Mouse (Mus musculus): ENCODE data around the gene Nup214.

Gene Nup214

GRCm38 (mm10) chr2:31974141-31974808, at the start of gene Nup214:
Gene Nup214 (plus strand): TSS chr2:31974436.
- DNase-seq (ENCODE audit: low read depth, low spot score), result peak; percentile 99

- no peak for DNase-seq (ENCODE audit: low read depth, low spot score)
Measured at GRCm38 (mm10) chr2:31924811-31925210, 49.4 kb upstream of the Nup214 start.

- DNase-seq (ENCODE audit: low read depth, low spot score), result no peak
Measured at GRCm38 (mm10) chr2:31925936-31926335, 48.3 kb upstream of the Nup214 start.

- no peak for DNase-seq (ENCODE audit: low read depth, low spot score)
Measured at GRCm38 (mm10) chr2:31929664-31930063, 44.6 kb upstream of the Nup214 start.

- no peak for DNase-seq (ENCODE audit: low read depth, low spot score)
Measured at GRCm38 (mm10) chr2:31934551-31934950, 39.7 kb upstream of the Nup214 start.

- DNase-seq (ENCODE audit: low read depth, low spot score), result no peak
Measured at GRCm38 (mm10) chr2:31935054-31935453, 39.2 kb upstream of the Nup214 start.

- no peak for DNase-seq (ENCODE audit: low read depth, low spot score)
Measured at GRCm38 (mm10) chr2:31938298-31938697, 35.9 kb upstream of the Nup214 start.

- DNase-seq (ENCODE audit: low read depth, low spot score), result no peak
Measured at GRCm38 (mm10) chr2:31943011-31943410, 31.2 kb upstream of the Nup214 start.

- DNase-seq (ENCODE audit: low read depth, low spot score), result no peak
Measured at GRCm38 (mm10) chr2:31945580-31945979, 28.7 kb upstream of the Nup214 start.

GRCm38 (mm10) chr2:31948392-31948791, 25.8 kb upstream of the Nup214 start:
- DNase-seq (ENCODE audit: low read depth, low spot score), result no peak

GRCm38 (mm10) chr2:31948801-31949200, 25.4 kb upstream of the Nup214 start:
- DNase-seq (ENCODE audit: low read depth, low spot score), result no peak

GRCm38 (mm10) chr2:31950058-31950871, 24.0 kb upstream of the Nup214 start, which contains the start of gene Aif1l:
Gene Aif1l (plus strand): TSS chr2:31950139.
- DNase-seq (ENCODE audit: low read depth, low spot score), result peak; percentile 69

- DNase-seq (ENCODE audit: low read depth, low spot score), result no peak
Measured at GRCm38 (mm10) chr2:31950966-31951365, 23.3 kb upstream of the Nup214 start.

GRCm38 (mm10) chr2:31952236-31952635, 22.0 kb upstream of the Nup214 start:
- no peak for DNase-seq (ENCODE audit: low read depth, low spot score)

GRCm38 (mm10) chr2:31952725-31953124, 21.5 kb upstream of the Nup214 start:
- no peak for DNase-seq (ENCODE audit: low read depth, low spot score)

GRCm38 (mm10) chr2:31953687-31954086, 20.5 kb upstream of the Nup214 start:
- no peak for DNase-seq (ENCODE audit: low read depth, low spot score)

- no peak for DNase-seq (ENCODE audit: low read depth, low spot score)
Measured at GRCm38 (mm10) chr2:31954779-31955181, 19.5 kb upstream of the Nup214 start.

- DNase-seq (ENCODE audit: low read depth, low spot score), result no peak
Measured at GRCm38 (mm10) chr2:31955686-31956085, 18.6 kb upstream of the Nup214 start.

- DNase-seq (ENCODE audit: low read depth, low spot score), result no peak
Measured at GRCm38 (mm10) chr2:31957211-31957610, 17.0 kb upstream of the Nup214 start.

- DNase-seq (ENCODE audit: low read depth, low spot score), result no peak
Measured at GRCm38 (mm10) chr2:31960986-31961385, 13.2 kb upstream of the Nup214 start.

GRCm38 (mm10) chr2:31961791-31962222, 12.4 kb upstream of the Nup214 start:
- peak; percentile 84 for DNase-seq (ENCODE audit: low read depth, low spot score)

- DNase-seq (ENCODE audit: low read depth, low spot score), result peak; percentile 29
Measured at GRCm38 (mm10) chr2:31962501-31963224, 11.6 kb upstream of the Nup214 start.

All from A20 (cell line).